Mouse (Mus musculus) kidney, adult 2 months (tissue): Measurements from ENCODE around the gene Slamf1.

ENCODE experiments used
- CTCF ChIP-seq: fragments of 200-500 bp; conservative IDR thresholded peaks from 2 replicates; pipeline ENCODE4 v1.5.1; 2011; ENCODE audit warnings: low read depth, mild to moderate bottlenecking, control low read depth, low read length, moderate library complexity, mixed read lengths; ENCODE audit not compliant: insufficient read depth, insufficient read length
- POLR2A ChIP-seq: fragments of 200-500 bp; IDR thresholded peaks from one replicate; pipeline ENCODE4 v1.6.1; 2011; ENCODE audit warnings: low read depth, low read length, control low read depth

- TF ChIP-seq POLR2A: no peak
- TF ChIP-seq CTCF: no peak
These were observed 10.1 kb downstream of the Slamf1 start for GRCm38 (mm10) chr1:171777026-171777425.
